Mouse (Mus musculus): ENCODE measurements around the gene Gm8267. TPM values are rescaled to one million over a fixed set of nuclear protein-coding genes. Genes with fewer than 3 reads are reported as not detected.
A peak's percentile ranks its signal among the peaks of the same experiment; 100 is the strongest.
"Not testable (repeated sequence)": the region's sequence is repeated elsewhere in the genome, so short reads cannot be mapped to it uniquely, and the experiment has no call there.

The Gm8267 gene
- under 1 TPM in 2 of 4 experiments, not detected in 2; 0.20 to 0.27 TPM for total RNA-seq (2022)

GRCm38 (mm10) chr14:44750240-44750639 lies at the start of gene Gm8267:
TSS of gene Gm8267 (minus strand) at chr14:44750340.
- no peak for DNase-seq (ENCODE audit: low spot score in 2 of 2)

- not testable (repeated sequence) for DNase-seq (ENCODE audit: low spot score in 2 of 2)
Observed at GRCm38 (mm10) chr14:44789537-44790382, 39.6 kb upstream of the Gm8267 start.

GRCm38 (mm10) chr14:44742789-44743188 lies 7.4 kb downstream of the Gm8267 start:
- not testable (repeated sequence) for DNase-seq (ENCODE audit: low spot score in 2 of 2)

- peak; percentile 27 to 54 for DNase-seq (ENCODE audit: low spot score in 2 of 2)
Observed at GRCm38 (mm10) chr14:44730711-44731110, 19.4 kb downstream of the Gm8267 start.

DNA sequence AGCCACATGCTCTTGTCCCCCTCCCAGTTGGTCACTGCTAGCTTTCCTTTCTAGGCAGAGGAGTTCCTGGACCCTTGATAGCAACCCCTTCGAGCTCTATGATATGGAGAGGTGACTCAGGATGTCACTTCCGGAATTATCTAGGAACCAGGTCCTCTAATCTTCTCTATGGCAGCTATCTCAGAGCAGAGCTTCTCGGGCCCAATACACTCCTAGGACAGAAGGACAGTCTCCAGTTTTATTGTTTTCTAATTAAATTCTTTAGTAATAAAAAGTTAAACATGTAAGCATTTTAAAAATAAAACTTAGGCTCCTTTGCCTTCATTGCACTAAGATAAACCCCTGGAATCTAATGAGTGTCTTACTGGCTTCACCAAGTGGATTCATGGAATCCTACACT lies 43.8 kb downstream of the Gm8267 start, which contains the start of gene Gm8257:
Gm8257 (minus strand) TSS at position 101 of the 400 bp plus-strand sequence.
- DNase-seq (ENCODE audit: low spot score in 2 of 2), result not testable (repeated sequence)

Other genes starting within 250 kb of the Gm8267 start
- not detected for gene Gm17093, start 232.1 kb downstream of the Gm8267 start, total RNA-seq (2022)
- not detected for gene Gm8247, start 167.2 kb downstream of the Gm8267 start, total RNA-seq (2022)
- not detected for gene Gm5624, start 122.4 kb downstream of the Gm8267 start, total RNA-seq (2022)
- gene Gm8257, start 43.9 kb downstream of the Gm8267 start, total RNA-seq (2022), result not detected
- gene Ptgdr, start 109.0 kb upstream of the Gm8267 start, total RNA-seq (2022), result under 1 TPM; 0.40 to 0.79 (median 0.69) TPM
- under 1 TPM in 3 of 4 experiments, not detected in 1; 0.16 to 0.24 (median 0.21) TPM for gene Ptger2, start 237.9 kb upstream of the Gm8267 start, total RNA-seq (2022)